ENCODE assay signal across 27 mouse cellular contexts in the genomic region with DNA sequence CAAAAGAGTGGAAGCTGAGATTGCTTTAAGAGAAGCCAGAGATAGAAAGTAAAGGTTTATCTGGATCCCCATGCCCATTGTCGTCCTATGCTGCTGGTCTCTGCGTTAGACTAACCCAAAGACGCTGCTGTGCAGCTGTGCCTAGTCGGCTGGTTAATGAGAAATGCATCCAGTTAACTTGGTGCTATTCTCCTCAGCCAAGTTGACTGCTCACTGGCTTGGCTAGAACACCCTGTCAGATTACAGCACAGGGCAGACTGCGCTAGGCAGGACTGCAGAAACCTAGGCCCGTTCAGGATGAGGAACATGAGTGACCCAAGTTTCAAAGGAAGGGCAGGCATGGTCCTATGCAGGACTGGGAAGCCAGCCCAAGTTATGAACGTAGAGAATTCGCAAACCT. TPM values are rescaled to one million over a fixed set of nuclear protein-coding genes. Genes with fewer than 3 reads are reported as not detected.
DNase-seq lines count a peak whose midpoint lies in the region; ATAC-seq lines count a peak whose summit lies in the region.
"Had no signal": no experiment of that assay in that cellular context is flagged by ENCODE, and none has a peak within 500 bp of the region (broad histone marks: within the 10 kb centered on the region; RNA-seq: fewer than 3 reads in every experiment).

No protein-coding gene starts in this region.

- H3K4me2 ChIP-seq in hindbrain, embryonic 13.5 days: no peak overlapping the region
- no peak overlapping the region for H3K4me2 ChIP-seq in hindbrain, embryonic 12.5 days (replicated peaks)
- no peak overlapping the region for H3K4me2 ChIP-seq in kidney, embryonic 15.5 days
- H3K4me2 ChIP-seq: embryonic facial prominence, embryonic 13.5 days; forebrain, embryonic 12.5 days; forebrain, embryonic 15.5 days; heart, embryonic 15.5 days; hindbrain, embryonic 15.5 days had no signal

- H3K27me3 ChIP-seq in hindbrain, embryonic 13.5 days: no peaks in the 10 kb centered on the region
- no peaks in the 10 kb centered on the region for H3K27me3 ChIP-seq in hindbrain, embryonic 12.5 days
- no peaks in the 10 kb centered on the region for H3K27me3 ChIP-seq in kidney, embryonic 15.5 days
- H3K27me3 ChIP-seq: embryonic facial prominence, embryonic 13.5 days; forebrain, embryonic 12.5 days; forebrain, embryonic 15.5 days; heart, embryonic 12.5 days; heart, embryonic 15.5 days; hindbrain, embryonic 15.5 days had no signal

- no peak for ATAC-seq in hindbrain, embryonic 13.5 days (ENCODE audit: low FRiP score)
- no peak for ATAC-seq in hindbrain, embryonic 12.5 days (ENCODE audit: low FRiP score)
- no peak for ATAC-seq in kidney, embryonic 15.5 days (replicated peaks; ENCODE audit: low FRiP score)
- ATAC-seq: activated CD4-positive, CD25-positive, alpha-beta regulatory T cell, adult 4 months; forebrain, embryonic 15.5 days had no signal

- no peaks in the 10 kb centered on the region for H3K9me3 ChIP-seq in hindbrain, embryonic 13.5 days
- H3K9me3 ChIP-seq in hindbrain, embryonic 12.5 days (replicated peaks): no peaks in the 10 kb centered on the region
- no peaks in the 10 kb centered on the region for H3K9me3 ChIP-seq in kidney, embryonic 15.5 days (replicated peaks)
- H3K9me3 ChIP-seq: embryonic facial prominence, embryonic 10.5 days; embryonic facial prominence, embryonic 13.5 days; forebrain, embryonic 12.5 days; forebrain, embryonic 15.5 days; heart, embryonic 12.5 days; heart, embryonic 15.5 days; hindbrain, embryonic 10.5 days; hindbrain, embryonic 15.5 days had no signal

- no peak overlapping the region for H3K4me3 ChIP-seq in hindbrain, embryonic 13.5 days
- H3K4me3 ChIP-seq in hindbrain, embryonic 12.5 days: no peak overlapping the region
- H3K4me3 ChIP-seq in kidney, embryonic 15.5 days (replicated peaks): no peak overlapping the region
- H3K4me3 ChIP-seq: embryonic facial prominence, embryonic 10.5 days; embryonic facial prominence, embryonic 13.5 days; erythroblast, embryonic 14.5 days; forebrain, embryonic 12.5 days; forebrain, embryonic 15.5 days; heart, embryonic 12.5 days; heart, embryonic 15.5 days; hindbrain, embryonic 10.5 days; hindbrain, embryonic 15.5 days had no signal

- 0 out of 2 replicates have a peak overlapping the region, but pooled peaks have one; percentile 13 for H3K9ac ChIP-seq in hindbrain, embryonic 13.5 days
- no peak overlapping the region for H3K9ac ChIP-seq in hindbrain, embryonic 12.5 days
- no peak overlapping the region for H3K9ac ChIP-seq in kidney, embryonic 15.5 days
- H3K9ac ChIP-seq: embryonic facial prominence, embryonic 13.5 days; forebrain, embryonic 12.5 days; forebrain, embryonic 15.5 days; heart, embryonic 12.5 days; heart, embryonic 15.5 days; hindbrain, embryonic 15.5 days had no signal

- H3K36me3 ChIP-seq in hindbrain, embryonic 13.5 days: peaks cover 60% of the 10 kb centered on the region
- H3K36me3 ChIP-seq in hindbrain, embryonic 12.5 days: peaks cover 58% of the 10 kb centered on the region
- H3K36me3 ChIP-seq in kidney, embryonic 15.5 days: peaks cover 63% of the 10 kb centered on the region

- peaks cover 19% of the 10 kb centered on the region for H3K4me1 ChIP-seq in hindbrain, embryonic 13.5 days (replicated peaks)
- peaks cover 15% of the 10 kb centered on the region for H3K4me1 ChIP-seq in hindbrain, embryonic 12.5 days
- H3K4me1 ChIP-seq in kidney, embryonic 15.5 days: peaks cover 20% of the 10 kb centered on the region

- H3K27ac ChIP-seq in hindbrain, embryonic 13.5 days: no peak overlapping the region
- no peak overlapping the region for H3K27ac ChIP-seq in hindbrain, embryonic 12.5 days
- no peak overlapping the region for H3K27ac ChIP-seq in kidney, embryonic 15.5 days
- H3K27ac ChIP-seq: embryonic facial prominence, embryonic 10.5 days; embryonic facial prominence, embryonic 13.5 days; forebrain, embryonic 12.5 days; forebrain, embryonic 15.5 days; heart, embryonic 15.5 days; hindbrain, embryonic 10.5 days; hindbrain, embryonic 15.5 days had no signal

- DNase-seq in kidney, adult 8-10 months: peak; percentile 41 to 45
- no peak for DNase-seq in kidney, postnatal 4 days
- peak; percentile 28 to 42 for DNase-seq in kidney, postnatal 25 days
- DNase-seq: adrenal gland, adult 8-10 months; adrenal gland, postnatal 25 days; cerebellum, adult 11-12 months; cerebellum, adult 8-10 months; cerebellum, postnatal 10 days; cerebellum, postnatal 36 days; embryo, embryonic 11 days; gastrocnemius, postnatal 25 days; heart, adult 18-20 months; heart, postnatal 10 days; heart, postnatal 36 days had no signal

- 95% methylated on average over 8 of the region's 8 CpGs for WGBS in hindbrain, embryonic 13.5 days
- WGBS in hindbrain, embryonic 12.5 days: 98% methylated on average over 8 of the region's 8 CpGs
- 91% methylated on average over 8 of the region's 8 CpGs for WGBS in kidney, embryonic 15.5 days

RNA-seq across cellular contexts. Expression of a gene that starts 3.4 kb away (rescaled TPM):
- 0.92 and 0.93 TPM in 2 replicates for polyA plus RNA-seq in hindbrain, embryonic 13.5 days (2015; fragmentation: Nextera tagmentation; extraction: Ambion mirVana)
- polyA plus RNA-seq in hindbrain, embryonic 12.5 days (2016; fragmentation: Nextera tagmentation; extraction: Ambion mirVana): 1.0 TPM in 2 replicates
- 0.78 and 0.82 TPM in 2 replicates for polyA plus RNA-seq in kidney, embryonic 15.5 days (2015; fragmentation: Nextera tagmentation; extraction: Ambion mirVana)

RNA-seq across cellular contexts. Expression of a gene that starts 25.8 kb away (rescaled TPM):
- 5.5 TPM in 2 replicates for polyA plus RNA-seq in hindbrain, embryonic 13.5 days (2015; fragmentation: Nextera tagmentation; extraction: Ambion mirVana)
- polyA plus RNA-seq in hindbrain, embryonic 12.5 days (2016; fragmentation: Nextera tagmentation; extraction: Ambion mirVana): 2.6 and 3.8 TPM in 2 replicates
- 0.57 and 0.58 TPM in 2 replicates for polyA plus RNA-seq in kidney, embryonic 15.5 days (2015; fragmentation: Nextera tagmentation; extraction: Ambion mirVana)
- polyA plus RNA-seq: erythroblast, embryonic 14.5 days had no signal

Comparison
In these comparisons a context has a peak if more than half of its experiments do, and no peak if none do; other contexts are left out.
1. DNase-seq: peak in kidney, adult 8-10 months (2 of 2) and kidney, postnatal 25 days (2 of 2); none in kidney, postnatal 4 days (0 of 2).